25 mouse cellular contexts compared by ENCODE assay signal in the genomic region with DNA sequence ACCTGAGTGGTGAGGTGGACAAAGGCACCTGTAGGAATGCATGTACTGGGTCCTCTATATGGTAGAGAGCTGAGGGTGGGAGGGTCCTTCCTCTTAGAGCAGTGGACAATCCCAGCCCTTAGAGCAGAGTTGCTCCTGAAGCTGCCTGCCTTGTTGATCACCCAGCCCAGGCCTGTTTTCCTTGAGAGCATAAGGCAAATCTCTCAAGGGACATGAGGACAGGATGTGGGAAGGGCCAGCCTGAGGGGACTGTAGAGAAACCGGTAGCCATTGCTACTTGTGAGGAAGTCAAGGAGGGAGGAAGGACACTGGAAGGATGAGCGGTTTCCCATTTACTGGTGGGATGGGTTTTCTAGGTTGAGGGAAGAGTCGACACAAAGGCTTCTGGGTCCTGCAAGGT. TPM values are rescaled to one million over a fixed set of nuclear protein-coding genes. Genes with fewer than 3 reads are reported as not detected.
"Had no signal": no experiment of that assay in that cellular context is flagged by ENCODE, and none has a peak within 500 bp of the region (broad histone marks: within the 10 kb centered on the region; RNA-seq: fewer than 3 reads in every experiment).

No protein-coding gene starts in this region.

- H3K27me3 ChIP-seq: heart, embryonic 12.5 days; hindbrain, embryonic 15.5 days; intestine, embryonic 15.5 days; kidney, embryonic 15.5 days; limb, embryonic 12.5 days; liver, embryonic 13.5 days; liver, embryonic 15.5 days had no signal

- H3K4me3 ChIP-seq: heart, embryonic 12.5 days; hindbrain, embryonic 13.5 days; hindbrain, embryonic 15.5 days; intestine, embryonic 15.5 days; kidney, embryonic 15.5 days; layer of hippocampus, adult 2 months; left cerebral cortex, adult 2 months; limb, embryonic 10.5 days; limb, embryonic 12.5 days; liver, embryonic 13.5 days; liver, embryonic 15.5 days had no signal

- H3K4me2 ChIP-seq: heart, embryonic 12.5 days; hindbrain, embryonic 13.5 days; hindbrain, embryonic 15.5 days; intestine, embryonic 15.5 days; kidney, embryonic 15.5 days; limb, embryonic 12.5 days; liver, embryonic 11.5 days; liver, embryonic 13.5 days; liver, embryonic 15.5 days had no signal

- DNase-seq: gastrocnemius, postnatal 14 days; gastrocnemius, postnatal 36 days; kidney, adult 11 months; kidney, adult 2 months; kidney, adult 9 months; kidney, postnatal 14 days; kidney, postnatal 4 days; liver; liver, embryonic 13.5 days had no signal

- H3K4me1 ChIP-seq: hindbrain, embryonic 13.5 days; hindbrain, embryonic 15.5 days; intestine, embryonic 15.5 days; liver, embryonic 15.5 days had no signal

- H3K9me3 ChIP-seq: heart, embryonic 12.5 days; hindbrain, embryonic 13.5 days; hindbrain, embryonic 15.5 days; intestine, embryonic 15.5 days; kidney, embryonic 15.5 days; limb, embryonic 10.5 days; limb, embryonic 12.5 days; liver, embryonic 13.5 days; liver, embryonic 15.5 days had no signal

- H3K9ac ChIP-seq: heart, embryonic 12.5 days; hindbrain, embryonic 13.5 days; hindbrain, embryonic 15.5 days; intestine, embryonic 15.5 days; kidney, embryonic 15.5 days; limb, embryonic 12.5 days; liver, embryonic 13.5 days; liver, embryonic 15.5 days had no signal

- ATAC-seq: hindbrain, postnatal 0 days; intestine, embryonic 15.5 days had no signal

- H3K27ac ChIP-seq: hindbrain, embryonic 13.5 days; hindbrain, embryonic 15.5 days; hindbrain, postnatal 0 days; intestine, embryonic 15.5 days; kidney, embryonic 15.5 days; kidney, postnatal 0 days; layer of hippocampus, adult 2 months; left cerebral cortex, adult 2 months; limb, embryonic 10.5 days; limb, embryonic 12.5 days; liver, embryonic 13.5 days; liver, embryonic 15.5 days had no signal

- H3K36me3 ChIP-seq: heart, embryonic 12.5 days; hindbrain, embryonic 13.5 days; hindbrain, embryonic 15.5 days; intestine, embryonic 15.5 days; kidney, embryonic 15.5 days; limb, embryonic 10.5 days; limb, embryonic 12.5 days; liver, embryonic 13.5 days; liver, embryonic 15.5 days had no signal

RNA-seq across cellular contexts. Expression of gene Cd5, which starts 3.8 kb away (rescaled TPM):
- total RNA-seq: gastrocnemius, adult 18-20 months; gastrocnemius, postnatal 14 days; layer of hippocampus, adult 2 months; left cerebral cortex, postnatal 36 days had no signal
- polyA plus RNA-seq: hindbrain, embryonic 11.5 days; liver, embryonic 11.5 days; liver, embryonic 13.5 days; liver, embryonic 15.5 days had no signal
